Mouse (Mus musculus): ENCODE data around the gene Gm3239. TPM values are rescaled to one million over a fixed set of nuclear protein-coding genes. Genes with fewer than 3 reads are reported as not detected.
"Not testable (repeated sequence)": the region's sequence is repeated elsewhere in the genome, so short reads cannot be mapped to it uniquely, and the experiment has no call there.

Gm3239 gene
- 0.97 and 1.7 TPM in 2 replicates for polyA plus RNA-seq (2015; fragmentation: Nextera tagmentation; extraction: Ambion mirVana)

- ATAC-seq (ENCODE audit: low FRiP score); H3K4me2 ChIP-seq; H3K36me3 ChIP-seq; H3K4me1 ChIP-seq; H3K9me3 ChIP-seq (replicated peaks); H3K27me3 ChIP-seq (replicated peaks); H3K4me3 ChIP-seq (replicated peaks); H3K9ac ChIP-seq (replicated peaks); H3K27ac ChIP-seq (replicated peaks): not testable (repeated sequence)
- no CpG with 5 or more reads among the region's 2 CpGs for WGBS
Measured at GRCm38 (mm10) chr14:4663892-4664291, at the start of gene Gm3239. Gene Gm3239 (plus strand): TSS chr14:4664192.

- ATAC-seq (ENCODE audit: low FRiP score); H3K4me1 ChIP-seq; H3K27me3 ChIP-seq (replicated peaks); H3K27ac ChIP-seq (replicated peaks); H3K4me2 ChIP-seq; H3K36me3 ChIP-seq; H3K9ac ChIP-seq (replicated peaks); H3K9me3 ChIP-seq (replicated peaks); H3K4me3 ChIP-seq (replicated peaks): not testable (repeated sequence)
- no CpG with 5 or more reads among the region's 2 CpGs for WGBS
Measured at GRCm38 (mm10) chr14:4632052-4632451, 31.9 kb upstream of the Gm3239 start, which contains the start of gene Gm8159. Gene Gm8159 (plus strand): TSS chr14:4632352.

- WGBS: 4% methylated on average over 15 of the region's 18 CpGs
- peak overlapping the region; percentile 38 for H3K4me3 ChIP-seq (replicated peaks)
- H3K9me3 ChIP-seq (replicated peaks); H3K27ac ChIP-seq (replicated peaks); H3K36me3 ChIP-seq; H3K9ac ChIP-seq (replicated peaks); H3K4me1 ChIP-seq; H3K27me3 ChIP-seq (replicated peaks); ATAC-seq (ENCODE audit: low FRiP score): not testable (repeated sequence)
- peak overlapping the region; percentile 64 for H3K4me2 ChIP-seq
Measured at GRCm38 (mm10) chr14:4649309-4649708, 14.7 kb upstream of the Gm3239 start.

GRCm38 (mm10) chr14:4650324-4650723, 13.7 kb upstream of the Gm3239 start:
- H3K9ac ChIP-seq (replicated peaks); H3K4me1 ChIP-seq; H3K27ac ChIP-seq (replicated peaks); ATAC-seq (ENCODE audit: low FRiP score); H3K36me3 ChIP-seq; H3K9me3 ChIP-seq (replicated peaks); H3K4me3 ChIP-seq (replicated peaks); H3K27me3 ChIP-seq (replicated peaks): not testable (repeated sequence)
- WGBS: 0% methylated on average over 4 of the region's 9 CpGs
- peak overlapping the region; percentile 64 for H3K4me2 ChIP-seq

- H3K27ac ChIP-seq (replicated peaks); H3K9me3 ChIP-seq (replicated peaks); H3K36me3 ChIP-seq; ATAC-seq (ENCODE audit: low FRiP score); H3K4me1 ChIP-seq; H3K27me3 ChIP-seq (replicated peaks); H3K4me2 ChIP-seq; H3K9ac ChIP-seq (replicated peaks); H3K4me3 ChIP-seq (replicated peaks): not testable (repeated sequence)
- 84% methylated on average over 1 of the region's 2 CpGs for WGBS
Measured at GRCm38 (mm10) chr14:4708938-4709337, 44.9 kb downstream of the Gm3239 start, which contains the start of gene Gm7876. Gene Gm7876 (plus strand): TSS chr14:4709238.

Other genes starting within 250 kb of the Gm3239 start
- gene Gm3164, start 248.7 kb upstream of the Gm3239 start, polyA plus RNA-seq (2015; fragmentation: Nextera tagmentation; extraction: Ambion mirVana): 5.4 and 6.0 TPM in 2 replicates
- gene Gm3173, start 233.2 kb upstream of the Gm3239 start, polyA plus RNA-seq (2015; fragmentation: Nextera tagmentation; extraction: Ambion mirVana): 0.83 and 2.3 TPM in 2 replicates
- gene Gm3182, start 182.4 kb upstream of the Gm3239 start, polyA plus RNA-seq (2015; fragmentation: Nextera tagmentation; extraction: Ambion mirVana): not detected in 2 replicates
- gene Gm3047, start 108.8 kb upstream of the Gm3239 start, polyA plus RNA-seq (2015; fragmentation: Nextera tagmentation; extraction: Ambion mirVana): not detected in 2 replicates
- 0.27 TPM in 1 of 2 replicates, not detected in the other for gene Gm8159, start 31.8 kb upstream of the Gm3239 start, polyA plus RNA-seq (2015; fragmentation: Nextera tagmentation; extraction: Ambion mirVana)
- not detected in 2 replicates for gene Gm7876, start 45.0 kb downstream of the Gm3239 start, polyA plus RNA-seq (2015; fragmentation: Nextera tagmentation; extraction: Ambion mirVana)
- 2.6 and 3.1 TPM in 2 replicates for gene Gm3252, start 62.6 kb downstream of the Gm3239 start, polyA plus RNA-seq (2015; fragmentation: Nextera tagmentation; extraction: Ambion mirVana)
- gene Gm9602, start 112.1 kb downstream of the Gm3239 start, polyA plus RNA-seq (2015; fragmentation: Nextera tagmentation; extraction: Ambion mirVana): not detected in 2 replicates
- not detected in 2 replicates for gene Gm3269, start 173.9 kb downstream of the Gm3239 start, polyA plus RNA-seq (2015; fragmentation: Nextera tagmentation; extraction: Ambion mirVana)
- gene Gm3264, start 191.4 kb downstream of the Gm3239 start, polyA plus RNA-seq (2015; fragmentation: Nextera tagmentation; extraction: Ambion mirVana): 2.1 and 4.1 TPM in 2 replicates
- gene Gm3278, start 228.2 kb downstream of the Gm3239 start, polyA plus RNA-seq (2015; fragmentation: Nextera tagmentation; extraction: Ambion mirVana): 0.14 TPM in 1 of 2 replicates, not detected in the other

Measured in neural tube, embryonic 15.5 days (tissue).